Mouse (Mus musculus) kidney, embryonic 15.5 days (tissue): ENCODE results near the gene Sirpa. TPM values are rescaled to one million over a fixed set of nuclear protein-coding genes. Genes with fewer than 3 reads are reported as not detected.
A peak's percentile ranks its signal among the peaks of the same experiment; 100 is the strongest.

Experiments used
- ATAC-seq: fragments of 200-750 bp; cut with Nextera tagmentation; replicated peaks from 2 replicates; pipeline ENCODE4 v1.8.0; 2017; ENCODE audit warnings: moderate TSS enrichment; ENCODE audit not compliant: low FRiP score
- H3K27ac ChIP-seq: fragments of 300-500 bp; sonication (generic); 2 replicates; pipeline ENCODE4 v1.5.1; 2015; ENCODE audit warnings: mild to moderate bottlenecking, inconsistent platforms
- H3K27me3 ChIP-seq: fragments of 300-500 bp; sonication (generic); 2 replicates; pipeline ENCODE4 v1.6.1; 2015; ENCODE audit warnings: inconsistent platforms
- H3K36me3 ChIP-seq: fragments of 300-500 bp; sonication (generic); 2 replicates; pipeline ENCODE4 v1.6.1; 2015; ENCODE audit warnings: inconsistent platforms
- H3K4me1 ChIP-seq: fragments of 300-500 bp; sonication (generic); 2 replicates; pipeline ENCODE4 v1.6.1; 2015; ENCODE audit warnings: inconsistent platforms
- H3K4me2 ChIP-seq: fragments of 300-500 bp; sonication (generic); 2 replicates; pipeline ENCODE4 v1.6.1; 2015; ENCODE audit warnings: moderate library complexity, mild to moderate bottlenecking, inconsistent platforms
- H3K4me3 ChIP-seq: fragments of 300-500 bp; sonication (generic); replicated peaks from 2 replicates; pipeline ENCODE4 v1.5.1; 2015; ENCODE audit warnings: mild to moderate bottlenecking, inconsistent platforms
- H3K9ac ChIP-seq: fragments of 300-500 bp; sonication (generic); 2 replicates; pipeline ENCODE4 v1.6.1; 2015; ENCODE audit warnings: mild to moderate bottlenecking, inconsistent platforms
- H3K9me3 ChIP-seq: fragments of 300-500 bp; sonication (generic); replicated peaks from 2 replicates; pipeline ENCODE4 v1.6.1; 2016; ENCODE audit warnings: inconsistent platforms
- WGBS: fragments of 180-500 bp; shearing (Covaris S2); methylation state at CpG from one replicate; pipeline ENCODE4 v1.1.7; 2015; ENCODE audit warnings: mixed read lengths; 5-methylcytosine and 5-hydroxymethylcytosine counted together
- polyA plus RNA-seq: library from polyadenylated mRNA; unstranded; fragments of >200 nt; fragmentation: Nextera tagmentation; extraction: Ambion mirVana; gene quantifications from 2 replicates; pipeline ENCODE4 v1.2.1, GENCODE M21; 2015

Gene Sirpa
- polyA plus RNA-seq, 1 experiment from 2014 or later = 30.6 TPM

DNA sequence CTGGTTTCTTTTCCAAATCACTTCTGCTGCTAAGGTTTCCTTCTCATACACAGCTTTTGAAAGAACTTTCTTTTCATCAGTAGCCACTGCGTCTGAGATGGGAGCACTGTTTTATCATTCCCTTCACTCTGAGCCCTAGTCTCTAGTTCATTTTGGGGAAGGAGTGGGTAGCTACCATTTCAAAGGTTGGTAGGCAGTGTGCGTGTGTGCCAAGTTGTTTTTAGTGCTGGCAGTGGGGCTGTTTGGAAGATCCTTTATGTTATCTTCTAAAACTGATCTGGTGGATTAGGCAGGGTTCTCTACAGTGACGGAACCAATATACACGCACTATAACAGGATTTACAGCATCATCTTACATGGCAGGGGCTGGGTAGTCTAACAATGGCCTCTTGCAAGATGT is 62.4 kb downstream of the Sirpa start:
- WGBS = 90% methylated on average over 4 of the region's 4 CpGs
- ATAC-seq = no peak
- Histone ChIP-seq H3K9me3 (no peaks in the 10 kb centered on the region), H3K4me1 (no peaks in the 10 kb centered on the region), H3K9ac (no peak overlapping the region), H3K4me2 (no peak overlapping the region), H3K36me3 (no peaks in the 10 kb centered on the region), H3K4me3 (no peak overlapping the region), H3K27me3 (no peaks in the 10 kb centered on the region), H3K27ac (no peak overlapping the region)

DNA sequence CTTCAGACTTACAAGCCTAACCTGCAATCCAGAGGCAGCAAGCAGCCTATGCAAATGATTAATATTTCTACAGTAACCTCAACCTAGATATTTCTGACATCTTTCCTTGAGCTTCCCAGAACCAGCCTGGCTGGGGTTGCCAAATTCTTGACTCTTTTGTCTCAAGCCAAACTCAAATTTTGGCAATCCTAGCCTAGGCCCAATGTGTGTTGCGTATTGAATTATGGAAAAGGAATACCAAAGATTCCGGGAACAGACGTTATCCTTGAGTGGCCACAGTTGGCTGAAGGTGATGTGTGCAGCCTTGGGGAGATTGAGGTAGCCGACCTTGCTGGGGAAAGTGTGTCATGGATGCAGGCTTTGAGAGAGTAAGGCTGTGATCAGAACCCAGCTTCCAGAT is 66.2 kb downstream of the Sirpa start:
- Histone ChIP-seq H3K9me3 (no peaks in the 10 kb centered on the region), H3K27ac (no peak overlapping the region), H3K27me3 (no peaks in the 10 kb centered on the region), H3K4me3 (no peak overlapping the region), H3K4me1 (no peaks in the 10 kb centered on the region), H3K4me2 (no peak overlapping the region), H3K9ac (no peak overlapping the region), H3K36me3 (no peaks in the 10 kb centered on the region)
- WGBS = 80% methylated on average over 4 of the region's 4 CpGs
- no peak for ATAC-seq

DNA sequence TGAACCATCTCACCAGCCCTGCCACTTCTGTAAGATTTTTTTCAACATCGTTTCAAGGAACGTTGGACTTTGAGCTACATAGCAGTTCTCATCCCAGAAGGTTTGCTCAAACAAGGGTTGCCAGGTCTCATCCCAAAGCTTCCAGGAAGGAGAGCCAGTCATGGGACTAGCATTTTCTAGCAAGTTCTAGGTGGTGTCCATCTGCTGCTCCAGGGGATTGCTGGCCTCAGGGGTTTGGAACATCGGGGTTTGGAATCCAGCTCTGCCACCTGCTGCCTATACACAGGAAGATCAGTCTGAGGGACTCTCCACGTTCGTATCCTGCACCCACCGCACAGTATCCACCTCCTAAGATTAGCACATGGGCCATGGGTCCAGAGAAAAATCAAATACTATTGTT is 67.4 kb downstream of the Sirpa start:
- Histone ChIP-seq H3K4me1 (no peaks in the 10 kb centered on the region), H3K9ac (no peak overlapping the region), H3K9me3 (no peaks in the 10 kb centered on the region), H3K27ac (no peak overlapping the region), H3K36me3 (no peaks in the 10 kb centered on the region), H3K4me2 (no peak overlapping the region), H3K4me3 (no peak overlapping the region), H3K27me3 (no peaks in the 10 kb centered on the region)
- no peak for ATAC-seq
- WGBS = 64% methylated on average over 6 of the region's 6 CpGs

DNA sequence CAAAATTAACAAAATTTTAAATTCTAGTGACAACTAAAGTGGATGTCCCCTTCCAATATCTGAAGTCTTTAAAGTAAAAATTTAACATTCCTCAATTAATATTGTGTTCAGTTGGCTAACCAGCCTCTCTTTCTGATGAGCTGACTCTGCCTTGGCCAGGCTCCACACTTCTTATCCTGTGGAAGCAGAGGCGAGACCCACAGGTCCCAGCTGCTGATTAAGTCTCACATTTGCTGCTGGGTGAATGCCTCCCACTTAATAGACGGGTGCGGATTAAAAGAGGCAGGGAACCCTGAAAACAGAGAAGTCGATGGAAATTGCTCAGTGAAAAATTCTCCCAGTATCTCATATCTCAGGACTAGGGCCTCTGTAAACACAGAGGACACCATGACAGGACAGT is 69.8 kb downstream of the Sirpa start:
- no peak overlapping the region for H3K4me2 ChIP-seq
- no peaks in the 10 kb centered on the region for H3K4me1 ChIP-seq
- H3K36me3 ChIP-seq = no peaks in the 10 kb centered on the region
- no peak overlapping the region for H3K4me3 ChIP-seq
- no peak overlapping the region for H3K27ac ChIP-seq
- H3K27me3 ChIP-seq = no peaks in the 10 kb centered on the region
- ATAC-seq = no peak
- WGBS = 73% methylated on average over 4 of the region's 4 CpGs
- no peaks in the 10 kb centered on the region for H3K9me3 ChIP-seq
- H3K9ac ChIP-seq = no peak overlapping the region

DNA sequence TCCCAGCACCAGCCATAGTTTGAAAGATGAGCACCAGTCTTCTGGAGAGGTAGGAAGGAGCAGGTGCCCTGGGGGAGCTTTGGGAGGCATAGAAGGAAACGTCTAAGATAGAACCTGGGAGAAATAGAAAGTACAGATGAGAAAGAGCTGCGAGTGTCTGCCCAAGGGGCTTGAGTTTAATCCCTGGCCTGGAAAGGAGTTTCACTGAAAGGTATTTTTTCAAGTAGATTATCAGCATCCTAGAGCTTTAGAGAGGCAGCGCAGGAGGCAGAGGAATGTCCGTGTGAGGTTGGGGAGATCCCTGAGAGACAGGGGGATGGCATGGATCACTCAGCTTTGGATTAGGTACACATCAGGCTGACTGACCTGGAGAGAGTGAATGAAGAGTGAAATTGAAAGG is 79.3 kb downstream of the Sirpa start:
- Histone ChIP-seq H3K36me3 (no peaks in the 10 kb centered on the region), H3K4me2 (no peak overlapping the region), H3K9ac (no peak overlapping the region), H3K9me3 (no peaks in the 10 kb centered on the region), H3K4me1 (no peaks in the 10 kb centered on the region), H3K27ac (no peak overlapping the region), H3K4me3 (no peak overlapping the region), H3K27me3 (no peaks in the 10 kb centered on the region; the same call in 1 of the 2 replicates)
- 78% methylated on average over 4 of the region's 4 CpGs for WGBS
- no peak for ATAC-seq

DNA sequence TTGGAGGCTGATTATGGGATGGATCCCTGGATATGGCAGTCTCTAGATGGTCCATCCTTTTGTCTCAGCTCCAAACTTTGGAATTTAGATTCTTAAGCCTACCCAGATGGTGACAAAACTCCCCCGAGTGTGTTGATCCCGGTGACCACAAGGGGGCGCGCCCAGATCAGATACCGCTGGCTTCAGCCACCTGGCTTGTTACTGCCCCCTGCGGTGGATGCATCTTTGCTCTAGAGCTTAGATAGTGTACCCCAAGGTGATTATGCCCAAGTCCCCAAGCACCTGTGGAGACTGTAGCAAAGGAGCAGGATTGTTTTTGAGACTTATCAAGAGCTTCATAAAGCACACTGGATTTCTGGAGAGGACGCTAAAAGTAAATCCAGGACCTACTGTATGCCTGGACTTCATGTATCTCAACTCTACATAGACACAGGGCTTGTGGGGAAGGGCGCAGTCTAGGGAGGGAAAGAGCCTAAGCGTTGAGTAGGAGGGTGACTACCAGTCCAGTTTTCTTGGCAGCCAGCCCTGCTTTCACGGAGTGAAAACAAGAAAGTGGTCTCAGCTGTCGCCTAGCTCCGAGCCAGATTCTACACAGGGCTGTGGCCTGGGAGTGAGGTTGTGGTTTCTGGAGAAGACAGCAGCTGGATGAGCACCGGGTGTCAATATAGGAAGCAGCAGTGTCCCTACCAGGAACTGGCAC is 82.5 kb downstream of the Sirpa start:
- Histone ChIP-seq H3K36me3 (no peaks in the 10 kb centered on the region), H3K27me3 (no peaks in the 10 kb centered on the region; the same call in 1 of the 2 replicates), H3K9me3 (no peaks in the 10 kb centered on the region), H3K4me3 (no peak overlapping the region), H3K9ac (no peak overlapping the region), H3K4me1 (peaks cover 7% of the 10 kb centered on the region; the same call in 1 of the 2 replicates), H3K4me2 (no peak overlapping the region), H3K27ac (no peak overlapping the region)
- no peak for ATAC-seq
- 31% methylated on average over 13 of the region's 13 CpGs for WGBS

DNA sequence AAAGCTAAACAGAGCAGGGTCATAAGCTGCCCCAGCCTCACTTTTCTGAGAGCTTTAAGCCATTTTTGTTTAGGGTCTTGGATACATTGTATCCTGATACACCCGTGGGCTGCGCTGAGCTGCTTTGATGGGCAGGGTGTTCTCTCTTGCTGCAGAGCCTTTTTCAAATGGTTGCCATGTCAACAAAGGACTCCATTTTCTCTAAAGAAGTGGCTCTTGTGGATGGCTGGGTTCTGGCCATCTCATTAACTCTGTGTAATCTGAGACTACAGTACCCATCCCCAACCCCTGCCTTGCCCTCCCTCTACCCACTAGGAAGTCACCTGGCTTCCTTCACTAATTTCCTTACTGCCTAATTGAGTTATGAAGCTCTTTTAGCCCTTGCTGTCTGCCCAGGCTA is 85.0 kb downstream of the Sirpa start:
- H3K9me3 ChIP-seq = no peaks in the 10 kb centered on the region
- H3K4me1 ChIP-seq = peaks cover 7% of the 10 kb centered on the region; the same call in 1 of the 2 replicates
- no peaks in the 10 kb centered on the region for H3K36me3 ChIP-seq
- ATAC-seq = peak; percentile 90
- WGBS = 30% methylated on average over 2 of the region's 2 CpGs
- H3K4me2 ChIP-seq = no peak overlapping the region
- no peak overlapping the region for H3K4me3 ChIP-seq
- no peaks in the 10 kb centered on the region; the same call in 1 of the 2 replicates for H3K27me3 ChIP-seq
- no peak overlapping the region for H3K9ac ChIP-seq
- no peak overlapping the region for H3K27ac ChIP-seq

DNA sequence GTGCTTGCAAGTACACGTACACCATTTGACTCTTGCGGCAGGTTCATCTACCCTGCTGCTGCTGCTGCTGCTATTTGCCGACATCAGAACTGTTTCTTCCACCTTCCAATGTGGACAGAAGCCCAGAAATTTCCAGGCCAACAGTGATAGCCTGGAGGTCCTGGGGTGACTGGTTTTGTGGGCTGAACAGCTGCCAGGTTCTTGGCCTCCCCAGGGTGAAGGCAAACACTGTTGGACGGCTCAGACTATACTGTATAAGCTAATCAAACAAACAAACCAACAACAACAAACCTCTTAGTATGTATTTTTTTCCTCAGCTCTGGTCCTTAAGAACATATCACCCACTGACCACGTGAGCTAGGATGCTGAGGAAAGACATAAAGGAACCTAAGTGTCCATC is 86.4 kb downstream of the Sirpa start:
- ATAC-seq = no peak
- H3K9ac ChIP-seq = no peak overlapping the region
- no peak overlapping the region for H3K4me2 ChIP-seq
- H3K4me3 ChIP-seq = no peak overlapping the region
- H3K36me3 ChIP-seq = no peaks in the 10 kb centered on the region
- WGBS = 80% methylated on average over 5 of the region's 5 CpGs
- H3K4me1 ChIP-seq = peaks cover 7% of the 10 kb centered on the region; the same call in 1 of the 2 replicates
- no peak overlapping the region for H3K27ac ChIP-seq
- H3K27me3 ChIP-seq = no peaks in the 10 kb centered on the region; the same call in 1 of the 2 replicates
- no peaks in the 10 kb centered on the region for H3K9me3 ChIP-seq

DNA sequence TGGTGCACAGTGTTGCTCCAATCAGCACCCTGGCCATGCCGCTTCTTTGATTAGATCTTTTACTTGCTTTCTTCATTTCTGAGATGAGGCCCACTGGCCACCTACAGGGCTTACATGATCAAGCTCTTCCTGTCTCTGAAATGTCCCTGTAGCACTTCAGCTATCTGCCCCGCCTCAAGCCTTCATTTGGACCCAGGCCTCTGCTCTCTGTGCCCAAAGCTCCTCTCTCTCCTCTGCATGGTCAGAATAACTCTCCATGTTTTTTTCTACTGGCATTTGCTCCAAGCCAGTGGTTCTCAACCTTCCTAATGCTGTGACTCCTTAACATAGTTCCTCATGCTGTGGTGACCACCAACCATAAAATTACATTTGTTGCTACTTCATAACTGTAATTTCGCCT is 87.6 kb downstream of the Sirpa start:
- Histone ChIP-seq H3K36me3 (no peaks in the 10 kb centered on the region), H3K27me3 (no peaks in the 10 kb centered on the region; the same call in 1 of the 2 replicates), H3K9ac (no peak overlapping the region), H3K4me2 (no peak overlapping the region), H3K4me3 (no peak overlapping the region), H3K4me1 (peaks cover 7% of the 10 kb centered on the region; the same call in 1 of the 2 replicates), H3K9me3 (no peaks in the 10 kb centered on the region), H3K27ac (no peak overlapping the region)
- ATAC-seq = no peak
- 78% methylated on average over 3 of the region's 3 CpGs for WGBS

Other genes starting within 250 kb of the Sirpa start
- not detected in 2 replicates for gene Il1b, start 221.7 kb upstream of the Sirpa start, polyA plus RNA-seq
- gene F830045P16Rik, start 56.2 kb upstream of the Sirpa start, polyA plus RNA-seq = 0.08 TPM in 1 of 2 replicates, not detected in the other
- 0.19 and 0.87 TPM in 2 replicates for gene Pdyn, start 107.0 kb downstream of the Sirpa start, polyA plus RNA-seq
- gene Stk35, start 207.7 kb downstream of the Sirpa start, polyA plus RNA-seq = 10.3 and 10.9 TPM in 2 replicates